Mouse (Mus musculus): ENCODE data around the gene Nfkb2. TPM values are rescaled to one million over a fixed set of nuclear protein-coding genes. Genes with fewer than 3 reads are reported as not detected.

Gene Nfkb2
- polyA plus RNA-seq, 1 experiment: 47.8 TPM

DNA sequence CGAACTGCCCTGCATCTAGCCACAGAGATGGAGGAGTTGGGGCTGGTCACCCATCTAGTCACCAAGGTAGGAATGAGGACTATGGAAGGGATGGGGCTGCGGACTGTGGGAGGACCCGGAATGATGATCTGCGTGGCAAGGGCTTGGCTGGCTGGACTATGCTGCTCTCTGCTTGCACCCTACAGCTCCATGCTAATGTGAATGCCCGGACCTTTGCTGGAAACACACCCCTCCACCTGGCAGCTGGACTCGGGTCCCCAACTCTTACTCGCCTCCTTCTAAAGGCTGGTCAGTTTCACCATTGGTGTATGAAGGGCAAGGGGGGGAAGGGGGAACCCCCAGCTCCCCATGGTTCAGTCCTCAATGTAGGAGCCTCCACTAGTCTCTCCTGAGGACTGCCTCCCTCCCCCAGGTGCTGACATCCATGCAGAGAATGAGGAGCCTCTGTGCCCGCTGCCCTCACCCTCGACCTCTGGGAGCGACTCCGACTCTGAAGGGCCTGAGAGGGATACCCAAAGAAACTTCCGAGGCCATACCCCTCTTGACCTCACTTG, 6.3 kb downstream of the Nfkb2 start:
- H3ac ChIP-seq (ENCODE audit: control insufficient read depth, insufficient read length, low read depth): no peak overlapping the region
- peaks cover 17% of the 10 kb centered on the region for H3K79me2 ChIP-seq (ENCODE audit: control insufficient read depth, insufficient read depth)
- TF ChIP-seq CEBPB (IDR thresholded peaks at IDR 0.05; ENCODE audit: low read depth) (no peak), MAX (IDR thresholded peaks at IDR 0.05) (no peak), USF1 (IDR thresholded peaks at IDR 0.05; ENCODE audit: low read depth) (no peak), MYOG (IDR thresholded peaks at IDR 0.05; ENCODE audit: control insufficient read depth, extremely low read depth, insufficient read length) (no peak), FOSL1 (IDR thresholded peaks at IDR 0.05; ENCODE audit: insufficient read depth, low read length, poor library complexity, severe bottlenecking) (no peak), MYOD1 (IDR thresholded peaks at IDR 0.05; ENCODE audit: control insufficient read depth, insufficient read length, low read depth) (no peak), CTCF (IDR thresholded peaks at IDR 0.05; ENCODE audit: control insufficient read depth, insufficient read depth, insufficient read length) (no peak)
- no peaks in the 10 kb centered on the region for H3K79me3 ChIP-seq (ENCODE audit: low read depth)
- no peaks in the 10 kb centered on the region for H3K27me3 ChIP-seq (ENCODE audit: control insufficient read depth, insufficient read depth, insufficient read length)
- H3K4me3 ChIP-seq (ENCODE audit: insufficient read depth, poor library complexity, severe bottlenecking): no peak overlapping the region
- peaks cover 41% of the 10 kb centered on the region for H3K36me3 ChIP-seq (ENCODE audit: control insufficient read depth, insufficient read depth)

DNA sequence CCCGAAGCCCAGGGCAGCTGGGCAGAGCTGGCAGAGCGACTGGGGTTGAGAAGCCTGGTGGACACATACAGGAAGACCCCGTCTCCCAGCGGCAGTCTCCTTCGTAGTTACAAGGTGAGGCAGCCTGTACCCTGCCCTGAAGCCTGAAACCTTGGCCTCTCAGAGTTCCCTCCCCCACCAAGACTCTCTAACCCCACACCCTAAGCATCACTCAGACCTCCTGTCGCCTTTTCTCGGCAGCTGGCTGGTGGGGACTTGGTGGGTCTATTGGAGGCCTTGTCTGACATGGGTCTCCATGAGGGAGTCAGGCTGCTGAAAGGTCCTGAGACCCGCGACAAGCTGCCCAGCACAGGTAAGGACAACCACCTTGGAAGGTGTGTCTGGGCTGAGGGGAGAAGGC, 7.2 kb downstream of the Nfkb2 start:
- TF ChIP-seq CEBPB (IDR thresholded peaks at IDR 0.05; ENCODE audit: low read depth) (no peak), FOSL1 (IDR thresholded peaks at IDR 0.05; ENCODE audit: insufficient read depth, low read length, poor library complexity, severe bottlenecking) (no peak), MYOD1 (IDR thresholded peaks at IDR 0.05; ENCODE audit: control insufficient read depth, insufficient read length, low read depth) (no peak), MYOG (IDR thresholded peaks at IDR 0.05; ENCODE audit: control insufficient read depth, extremely low read depth, insufficient read length) (no peak), MAX (IDR thresholded peaks at IDR 0.05) (no peak), CTCF (IDR thresholded peaks at IDR 0.05; ENCODE audit: control insufficient read depth, insufficient read depth, insufficient read length) (no peak), USF1 (IDR thresholded peaks at IDR 0.05; ENCODE audit: low read depth) (no peak)
- Histone ChIP-seq H3K36me3 (ENCODE audit: control insufficient read depth, insufficient read depth) (peaks cover 41% of the 10 kb centered on the region), H3K4me3 (ENCODE audit: insufficient read depth, poor library complexity, severe bottlenecking) (no peak overlapping the region), H3K79me3 (ENCODE audit: low read depth) (no peaks in the 10 kb centered on the region), H3K79me2 (ENCODE audit: control insufficient read depth, insufficient read depth) (peaks cover 12% of the 10 kb centered on the region), H3ac (ENCODE audit: control insufficient read depth, insufficient read length, low read depth) (no peak overlapping the region), H3K27me3 (ENCODE audit: control insufficient read depth, insufficient read depth, insufficient read length) (no peaks in the 10 kb centered on the region)

DNA sequence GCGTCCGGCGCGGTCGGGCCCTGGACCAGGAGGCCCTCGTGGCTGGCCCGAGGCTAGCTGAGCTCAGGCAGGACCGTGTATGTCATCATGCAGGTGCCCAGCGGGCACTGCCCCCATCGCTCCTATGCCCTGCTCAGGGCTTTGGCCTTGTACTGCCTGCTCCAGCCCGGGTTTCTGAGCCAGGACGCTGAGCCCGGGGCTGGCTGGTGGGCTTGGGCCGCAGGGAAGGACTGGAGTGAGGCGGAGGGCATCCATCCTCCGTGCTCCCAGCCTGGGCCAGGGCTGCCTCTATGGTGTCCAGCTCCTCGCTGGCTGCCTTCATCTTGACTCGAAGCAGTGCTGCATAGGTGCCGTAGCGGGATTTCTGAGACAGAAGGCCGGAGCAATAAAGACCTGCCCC, 8.4 kb downstream of the Nfkb2 start:
- no peaks in the 10 kb centered on the region for H3K79me3 ChIP-seq (ENCODE audit: low read depth)
- H3K27me3 ChIP-seq (ENCODE audit: control insufficient read depth, insufficient read depth, insufficient read length): peaks cover 12% of the 10 kb centered on the region
- H3K4me3 ChIP-seq (ENCODE audit: insufficient read depth, poor library complexity, severe bottlenecking): no peak overlapping the region
- peaks cover 33% of the 10 kb centered on the region for H3K36me3 ChIP-seq (ENCODE audit: control insufficient read depth, insufficient read depth)
- TF ChIP-seq USF1 (IDR thresholded peaks at IDR 0.05; ENCODE audit: low read depth) (no peak), CEBPB (IDR thresholded peaks at IDR 0.05; ENCODE audit: low read depth) (no peak)
- H3ac ChIP-seq (ENCODE audit: control insufficient read depth, insufficient read length, low read depth): no peak overlapping the region
- H3K79me2 ChIP-seq (ENCODE audit: control insufficient read depth, insufficient read depth): no peaks in the 10 kb centered on the region

DNA sequence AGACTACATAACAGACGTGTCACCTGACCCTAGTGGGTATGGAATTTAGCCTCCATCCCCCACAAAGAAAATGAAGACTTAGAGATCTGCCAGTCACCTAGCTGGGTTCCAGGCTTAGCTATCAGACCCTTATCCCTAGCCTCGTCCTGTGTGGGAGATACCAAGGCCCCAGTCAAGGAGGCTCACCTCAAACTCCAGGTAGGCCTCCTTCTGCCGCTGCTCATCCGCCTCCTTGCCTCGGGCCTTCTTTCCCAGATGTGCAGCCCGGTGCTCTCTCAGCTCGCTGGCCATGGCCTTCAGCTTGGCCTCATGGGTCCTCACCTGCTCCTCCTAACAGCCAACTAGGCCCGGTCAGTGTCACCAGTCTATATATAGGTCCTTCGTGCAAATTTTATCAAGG, 9.0 kb downstream of the Nfkb2 start:
- Histone ChIP-seq H3K4me3 (ENCODE audit: insufficient read depth, poor library complexity, severe bottlenecking) (no peak overlapping the region), H3K79me2 (ENCODE audit: control insufficient read depth, insufficient read depth) (no peaks in the 10 kb centered on the region), H3ac (ENCODE audit: control insufficient read depth, insufficient read length, low read depth) (no peak overlapping the region), H3K36me3 (ENCODE audit: control insufficient read depth, insufficient read depth) (peaks cover 28% of the 10 kb centered on the region), H3K27me3 (ENCODE audit: control insufficient read depth, insufficient read depth, insufficient read length) (peaks cover 18% of the 10 kb centered on the region), H3K79me3 (ENCODE audit: low read depth) (no peaks in the 10 kb centered on the region)
- no peak for TF ChIP-seq MAX (IDR thresholded peaks at IDR 0.05)
- no peak for TF ChIP-seq MYOG (IDR thresholded peaks at IDR 0.05; ENCODE audit: control insufficient read depth, extremely low read depth, insufficient read length)
- TF ChIP-seq USF1 (IDR thresholded peaks at IDR 0.05; ENCODE audit: low read depth): no peak
- no peak for TF ChIP-seq FOSL1 (IDR thresholded peaks at IDR 0.05; ENCODE audit: insufficient read depth, low read length, poor library complexity, severe bottlenecking)

DNA sequence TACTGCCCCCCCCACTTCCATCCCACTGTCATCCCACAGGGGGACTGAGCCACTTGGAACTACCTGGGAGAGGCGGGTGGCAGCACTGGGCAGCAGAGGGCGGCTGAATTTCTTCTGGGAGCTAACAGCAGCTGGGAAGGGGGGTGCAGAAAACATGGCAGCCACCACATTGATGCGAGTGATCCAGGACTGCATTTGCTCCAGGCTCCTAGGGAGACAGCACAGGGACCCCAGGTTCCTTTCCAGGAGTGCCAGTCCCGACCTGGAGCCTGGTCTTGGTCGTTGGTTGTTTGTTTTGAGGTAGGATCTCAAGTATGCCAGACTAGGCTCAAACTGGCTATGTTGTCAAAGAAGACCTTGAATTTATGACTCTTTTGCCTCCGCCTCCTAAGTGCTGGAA, 9.5 kb downstream of the Nfkb2 start:
- Histone ChIP-seq H3K4me3 (ENCODE audit: insufficient read depth, poor library complexity, severe bottlenecking) (no peak overlapping the region), H3ac (ENCODE audit: control insufficient read depth, insufficient read length, low read depth) (no peak overlapping the region), H3K36me3 (ENCODE audit: control insufficient read depth, insufficient read depth) (peaks cover 23% of the 10 kb centered on the region), H3K79me2 (ENCODE audit: control insufficient read depth, insufficient read depth) (no peaks in the 10 kb centered on the region), H3K27me3 (ENCODE audit: control insufficient read depth, insufficient read depth, insufficient read length) (peaks cover 22% of the 10 kb centered on the region), H3K79me3 (ENCODE audit: low read depth) (no peaks in the 10 kb centered on the region)
- TF ChIP-seq FOSL1 (IDR thresholded peaks at IDR 0.05; ENCODE audit: insufficient read depth, low read length, poor library complexity, severe bottlenecking) (no peak), MAX (IDR thresholded peaks at IDR 0.05) (no peak)

DNA sequence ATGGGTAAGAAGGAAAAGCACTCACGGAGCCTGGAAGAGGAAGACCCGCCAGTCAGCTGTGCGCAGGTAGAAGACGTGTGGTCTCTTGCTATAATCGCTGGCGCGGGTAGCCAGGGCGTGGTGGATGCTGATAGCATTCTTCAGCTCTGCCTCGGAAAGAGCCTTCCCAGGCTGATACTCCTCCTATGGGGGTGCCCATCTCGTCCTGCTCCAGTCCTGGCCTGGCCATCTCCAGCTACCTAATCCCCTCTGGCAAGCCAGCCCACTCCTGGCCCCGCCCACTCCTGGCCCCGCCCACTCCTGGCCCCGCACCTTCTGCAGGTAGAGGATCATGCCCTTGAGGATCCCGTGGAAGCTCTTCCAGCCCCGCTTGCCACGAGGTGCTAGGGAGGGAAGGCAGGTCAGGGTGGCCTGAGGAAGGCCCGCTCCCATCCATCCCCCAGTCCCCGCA, 10.1 kb downstream of the Nfkb2 start:
- no peaks in the 10 kb centered on the region for H3K79me2 ChIP-seq (ENCODE audit: control insufficient read depth, insufficient read depth)
- H3ac ChIP-seq (ENCODE audit: control insufficient read depth, insufficient read length, low read depth): no peak overlapping the region
- no peaks in the 10 kb centered on the region for H3K79me3 ChIP-seq (ENCODE audit: low read depth)
- H3K27me3 ChIP-seq (ENCODE audit: control insufficient read depth, insufficient read depth, insufficient read length): peaks cover 22% of the 10 kb centered on the region
- no peak overlapping the region for H3K4me3 ChIP-seq (ENCODE audit: insufficient read depth, poor library complexity, severe bottlenecking)
- TF ChIP-seq CTCF (IDR thresholded peaks at IDR 0.05; ENCODE audit: control insufficient read depth, insufficient read depth, insufficient read length): no peak
- TF ChIP-seq CEBPB (IDR thresholded peaks at IDR 0.05; ENCODE audit: low read depth): no peak
- TF ChIP-seq FOSL1 (IDR thresholded peaks at IDR 0.05; ENCODE audit: insufficient read depth, low read length, poor library complexity, severe bottlenecking): no peak
- no peak for TF ChIP-seq MYOG (IDR thresholded peaks at IDR 0.05; ENCODE audit: control insufficient read depth, extremely low read depth, insufficient read length)
- TF ChIP-seq MAX (IDR thresholded peaks at IDR 0.05): no peak
- no peak for TF ChIP-seq USF1 (IDR thresholded peaks at IDR 0.05; ENCODE audit: low read depth)
- no peak for TF ChIP-seq MYOD1 (IDR thresholded peaks at IDR 0.05; ENCODE audit: control insufficient read depth, insufficient read length, low read depth)
- peaks cover 20% of the 10 kb centered on the region for H3K36me3 ChIP-seq (ENCODE audit: control insufficient read depth, insufficient read depth)
